Mouse (Mus musculus) heart, postnatal 14 days (tissue): ENCODE results near the gene Plek. TPM values are rescaled to one million over a fixed set of nuclear protein-coding genes. Genes with fewer than 3 reads are reported as not detected.
A peak's percentile ranks its signal among the peaks of the same experiment; 100 is the strongest.

ENCODE experiments used
- DNase-seq, 2 experiments: peaks; one replicate each; pipeline ENCODE4 v3.0.0; 2021 to 2022
- intact Hi-C: fragments of 180-260 bp; cut with DNase I; formaldehyde crosslinking; loops from one replicate; pipeline ENCODE4 v1.15.1; 2025
- total RNA-seq, 2 experiments: library from RNA; stranded (reverse); gene quantifications; 2 replicates each; pipeline ENCODE4 v1.2.3; 2021

The Plek gene
- total RNA-seq, 2 experiments from 2014 or later = 3.0 to 4.1 TPM

- DNase-seq = no peak
- intact Hi-C loops = no loop called here
These were observed 95.9 kb downstream of the Plek start for GRCm38 (mm10) chr11:16956115-16956862.

- no peak for DNase-seq
- intact Hi-C loops = loop anchor here (5.0 kb wide), 1 partner anchor 211 kb away; no protein-coding TSS in a partner anchor
These were observed 100.5 kb downstream of the Plek start for GRCm38 (mm10) chr11:16951761-16952010.

- intact Hi-C loops = loop anchor here (5.0 kb wide), 1 partner anchor 211 kb away; no protein-coding TSS in a partner anchor
- peak; percentile 92 to 96 for DNase-seq
These were observed 101.0 kb downstream of the Plek start, which contains the start of gene Fbxo48 for GRCm38 (mm10) chr11:16950976-16951760. TSS of gene Fbxo48 (plus strand) at chr11:16951375.

- DNase-seq = no peak
- intact Hi-C loops = loop anchor here (5.0 kb wide), 1 partner anchor 212 kb away; no protein-coding TSS in a partner anchor
These were observed 101.8 kb downstream of the Plek start for GRCm38 (mm10) chr11:16950226-16950975.

GRCm38 (mm10) chr11:16948756-16949155, 103.4 kb downstream of the Plek start:
- intact Hi-C loops = loop anchor here (1.0 kb wide), 1 partner anchor 423 kb away; no protein-coding TSS in a partner anchor
- peak; percentile 40 to 73 for DNase-seq

- DNase-seq = no peak
- intact Hi-C loops = no loop called here
These were observed 109.2 kb downstream of the Plek start for GRCm38 (mm10) chr11:16943016-16943415.

- intact Hi-C loops = no loop called here
- DNase-seq = no peak
These were observed 110.2 kb downstream of the Plek start for GRCm38 (mm10) chr11:16941973-16942452.

- intact Hi-C loops = no loop called here
- DNase-seq = no peak
These were observed 110.9 kb downstream of the Plek start for GRCm38 (mm10) chr11:16941103-16941793.

GRCm38 (mm10) chr11:16935577-16936236, 116.5 kb downstream of the Plek start:
- DNase-seq = no peak
- intact Hi-C loops = no loop called here

GRCm38 (mm10) chr11:16932159-16932558, 120.0 kb downstream of the Plek start:
- intact Hi-C loops = no loop called here

More at GRCm38 (mm10) chr11:16932159-16932558, 120.0 kb downstream of the Plek start:
- DNase-seq = no peak

Other genes starting within 250 kb of the Plek start
- gene Fbxo48, start 101.0 kb downstream of the Plek start, total RNA-seq = under 1 TPM; 0.50 to 0.61 TPM
- gene Cnrip1, start 795 bp downstream of the Plek start, total RNA-seq = 1 to 10 TPM; 6.8 to 7.8 TPM
- 10 to 100 TPM; 66.5 to 69.7 TPM for gene Ppp3r1, start 106.9 kb upstream of the Plek start, total RNA-seq
- gene Wdr92, start 129.7 kb upstream of the Plek start, total RNA-seq = 1 to 10 TPM; 7.6 to 10.0 TPM
- 10 to 100 TPM; 24.2 to 28.3 TPM for gene Pno1, start 159.2 kb upstream of the Plek start, total RNA-seq
- gene C1d, start 205.2 kb upstream of the Plek start, total RNA-seq = 10 to 100 TPM; 34.6 to 34.7 TPM